Mouse (Mus musculus) stomach, embryonic 14.5 days (tissue): Measurements from ENCODE around the gene Vmn2r42. TPM values are rescaled to one million over a fixed set of nuclear protein-coding genes. Genes with fewer than 3 reads are reported as not detected.
"Not testable (repeated sequence)": the region's sequence is repeated elsewhere in the genome, so short reads cannot be mapped to it uniquely, and the experiment has no call there.

ENCODE experiments used
- ATAC-seq: fragments of 200-750 bp; cut with Nextera tagmentation; 2 replicates; pipeline ENCODE4 v1.8.0; 2017; ENCODE audit warnings: low read depth, moderate TSS enrichment; ENCODE audit not compliant: insufficient number of reproducible peaks, insufficient read depth, low FRiP score
- H3K27ac ChIP-seq: fragments of 300-500 bp; sonication (generic); 2 replicates; pipeline ENCODE4 v1.5.1; 2014; ENCODE audit warnings: mild to moderate bottlenecking, low read length, moderate library complexity, mixed read lengths
- H3K27me3 ChIP-seq: fragments of 300-500 bp; sonication (generic); 2 replicates; pipeline ENCODE4 v1.6.1; 2014; ENCODE audit warnings: low read length, control low read depth, mixed read lengths; ENCODE audit not compliant: control insufficient read depth, insufficient read depth
- H3K36me3 ChIP-seq: fragments of 300-500 bp; sonication (generic); 2 replicates; pipeline ENCODE4 v1.6.1; 2014; ENCODE audit warnings: mild to moderate bottlenecking, control low read depth, low read length, moderate library complexity, mixed read lengths; ENCODE audit not compliant: control insufficient read depth, insufficient read depth
- H3K4me1 ChIP-seq: fragments of 300-500 bp; sonication (generic); 2 replicates; pipeline ENCODE4 v1.6.1; 2014; ENCODE audit warnings: low read length, control low read depth, mixed read lengths; ENCODE audit not compliant: control insufficient read depth, insufficient read depth
- H3K4me2 ChIP-seq: fragments of 300-500 bp; sonication (generic); replicated peaks from 2 replicates; pipeline ENCODE4 v1.6.1; 2014; ENCODE audit warnings: low read depth, low read length, control low read depth
- H3K4me3 ChIP-seq: fragments of 300-500 bp; sonication (generic); 2 replicates; pipeline ENCODE4 v1.5.1; 2014; ENCODE audit warnings: low read depth, low read length, control low read depth
- H3K9ac ChIP-seq: fragments of 300-500 bp; sonication (generic); replicated peaks from 2 replicates; pipeline ENCODE4 v1.6.1; 2014; ENCODE audit warnings: low read depth, mild to moderate bottlenecking, control low read depth, low read length, moderate library complexity, mixed read lengths
- H3K9me3 ChIP-seq: fragments of 300-500 bp; sonication (generic); 2 replicates; pipeline ENCODE4 v1.6.1; 2016; ENCODE audit warnings: low read depth, low read length, control low read depth; ENCODE audit not compliant: control insufficient read depth
- WGBS: fragments of 180-500 bp; shearing (Covaris S2); extraction: QIAGEN DNeasy Blood & Tissue Kit; methylation state at CpG from one replicate; pipeline ENCODE4 v1.1.7; 2014; 5-methylcytosine and 5-hydroxymethylcytosine counted together
- polyA plus RNA-seq: library from polyadenylated mRNA; unstranded; fragments of >200 nt; fragmentation: Nextera tagmentation; extraction: Ambion mirVana; gene quantifications from 2 replicates; pipeline ENCODE4 v1.2.1, GENCODE M21; 2014

Vmn2r42 gene
- not detected in 2 replicates for polyA plus RNA-seq

DNA sequence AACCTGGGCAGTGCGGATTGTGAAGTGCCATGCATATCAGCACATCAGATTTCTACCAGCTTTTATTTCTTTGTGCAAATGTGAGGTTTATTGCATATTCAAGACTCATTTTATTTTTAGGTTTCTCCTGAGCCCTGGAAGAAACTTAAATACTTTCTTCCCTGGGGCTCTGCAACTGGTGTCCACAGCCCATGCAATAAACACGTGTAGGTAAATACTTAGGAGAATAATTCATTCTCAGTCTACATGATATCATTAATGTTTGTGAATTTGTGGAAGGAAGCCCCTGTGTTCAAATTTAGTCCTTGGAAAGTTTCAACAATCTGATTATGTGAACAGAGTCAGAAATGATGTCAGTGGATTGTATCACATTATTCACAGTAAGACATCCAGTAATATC is at the start of gene Vmn2r42:
Gene Vmn2r42, minus strand, starts transcription at position 101 of the 400 bp plus-strand sequence.
- not testable (repeated sequence) for H3K9ac ChIP-seq, H3K4me2 ChIP-seq, H3K27me3 ChIP-seq, ATAC-seq, H3K9me3 ChIP-seq, H3K4me1 ChIP-seq, H3K36me3 ChIP-seq, H3K27ac ChIP-seq, H3K4me3 ChIP-seq
- no CpG with 5 or more reads among the region's 2 CpGs for WGBS

DNA sequence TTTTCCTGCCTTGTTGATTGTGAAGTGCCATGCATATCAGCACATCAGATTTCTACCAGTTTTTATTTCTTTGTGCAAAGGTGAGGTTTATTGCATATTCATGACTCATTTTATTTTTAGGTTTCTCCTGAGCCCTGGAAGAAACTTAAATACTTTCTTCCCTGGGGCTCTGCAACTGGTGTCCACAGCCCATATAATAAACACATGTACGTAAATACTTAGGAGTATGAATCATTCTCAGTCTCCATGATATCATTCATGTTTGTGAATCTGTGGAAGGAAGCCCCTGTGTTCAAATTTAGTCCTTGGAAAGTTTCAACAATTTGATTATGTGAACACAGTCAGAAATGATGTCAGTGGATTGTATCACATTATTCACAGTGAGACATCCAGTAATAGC is 38.6 kb downstream of the Vmn2r42 start, which contains the start of gene Vmn2r41:
Gene Vmn2r41, minus strand, starts transcription at position 101 of the 400 bp plus-strand sequence.
- not testable (repeated sequence) for H3K4me2 ChIP-seq, H3K4me1 ChIP-seq, H3K36me3 ChIP-seq, H3K27ac ChIP-seq, H3K9me3 ChIP-seq, ATAC-seq, H3K27me3 ChIP-seq, H3K4me3 ChIP-seq, H3K9ac ChIP-seq
- WGBS, result no CpG with 5 or more reads among the region's 1 CpGs

Other genes starting within 250 kb of the Vmn2r42 start
- gene Vmn2r41, start 38.7 kb downstream of the Vmn2r42 start, polyA plus RNA-seq, result not detected in 2 replicates
- gene Vmn2r43, start 60.3 kb upstream of the Vmn2r42 start, polyA plus RNA-seq, result not detected in 2 replicates
- gene Vmn2r44, start 183.0 kb upstream of the Vmn2r42 start, polyA plus RNA-seq, result not detected in 2 replicates